Mouse (Mus musculus) forebrain, embryonic 11.5 days (tissue): ENCODE results near the gene Tpra1. TPM values are rescaled to one million over a fixed set of nuclear protein-coding genes. Genes with fewer than 3 reads are reported as not detected.

Source experiments
- ATAC-seq: fragments of 200-750 bp; cut with Nextera tagmentation; replicated peaks from 2 replicates; pipeline ENCODE4 v1.8.0; 2017; ENCODE audit warnings: moderate TSS enrichment; ENCODE audit not compliant: low FRiP score
- DNase-seq: peaks from one replicate; pipeline ENCODE4 v3.0.0-alpha.2; 2017; ENCODE audit warnings: low spot score
- H3K27ac ChIP-seq: fragments of 300-500 bp; sonication (generic); 2 replicates; pipeline ENCODE4 v1.5.1; 2014; ENCODE audit warnings: low read depth, low read length
- H3K27me3 ChIP-seq: fragments of 300-500 bp; sonication (generic); 2 replicates; pipeline ENCODE4 v1.6.1; 2014; ENCODE audit warnings: mild to moderate bottlenecking, low read length, mixed read lengths; ENCODE audit not compliant: control insufficient read depth, insufficient read depth
- H3K36me3 ChIP-seq: fragments of 300-500 bp; sonication (generic); 2 replicates; pipeline ENCODE4 v1.6.1; 2014; ENCODE audit warnings: mild to moderate bottlenecking, low read length, moderate library complexity, mixed read lengths; ENCODE audit not compliant: control insufficient read depth, insufficient read depth
- H3K4me1 ChIP-seq: fragments of 300-500 bp; sonication (generic); replicated peaks from 2 replicates; pipeline ENCODE4 v1.6.1; 2014; ENCODE audit warnings: low read length, mixed read lengths; ENCODE audit not compliant: control insufficient read depth, insufficient read depth
- H3K4me2 ChIP-seq: fragments of 300-500 bp; sonication (generic); 2 replicates; pipeline ENCODE4 v1.6.1; 2014; ENCODE audit warnings: low read depth, mild to moderate bottlenecking, low read length, moderate library complexity, mixed read lengths; ENCODE audit not compliant: severe bottlenecking
- H3K4me3 ChIP-seq: fragments of 300-500 bp; sonication (generic); 2 replicates; pipeline ENCODE4 v1.5.1; 2014; ENCODE audit warnings: low read depth, low read length
- H3K9ac ChIP-seq: fragments of 300-500 bp; sonication (generic); 2 replicates; pipeline ENCODE4 v1.6.1; 2014; ENCODE audit warnings: low read length
- H3K9me3 ChIP-seq: fragments of 300-500 bp; sonication (generic); 2 replicates; pipeline ENCODE4 v1.6.1; 2016; ENCODE audit warnings: low read length, mixed read lengths; ENCODE audit not compliant: control insufficient read depth
- WGBS: fragments of 180-500 bp; shearing (Covaris S2); extraction: QIAGEN DNeasy Blood & Tissue Kit; methylation state at CpG from one replicate; pipeline ENCODE4 v1.1.7; 2014; 5-methylcytosine and 5-hydroxymethylcytosine counted together
- polyA plus RNA-seq: library from polyadenylated mRNA; unstranded; fragments of >200 nt; fragmentation: Nextera tagmentation; extraction: Ambion mirVana; gene quantifications from 2 replicates; pipeline ENCODE4 v1.2.1, GENCODE M21; 2014

Tpra1 gene
- polyA plus RNA-seq, 1 experiment from 2014 or later = 40.7 TPM

DNA sequence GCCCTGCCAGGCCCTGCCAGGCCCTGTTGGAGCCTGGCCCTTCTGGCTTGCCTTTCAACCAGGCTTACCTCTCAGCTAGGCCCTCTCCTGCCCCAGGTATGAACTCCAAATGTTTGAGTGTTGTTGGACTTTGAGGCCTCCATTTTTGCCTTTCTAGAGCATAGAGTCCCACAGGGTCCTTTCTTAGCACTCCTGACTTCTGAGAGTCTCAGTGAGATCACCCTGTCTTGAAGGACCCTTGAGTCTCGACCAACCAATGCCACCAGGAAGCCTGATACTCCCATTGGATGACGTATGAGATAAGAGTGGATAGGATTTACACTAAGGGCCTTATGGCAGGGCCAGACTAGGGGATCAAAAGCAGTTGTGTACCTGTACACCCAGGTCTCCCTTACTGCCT, 29.4 kb downstream of the Tpra1 start:
- no peak overlapping the region for H3K27ac ChIP-seq
- DNase-seq (no peak), ATAC-seq (no peak)
- H3K4me2 ChIP-seq = no peak overlapping the region
- H3K9ac ChIP-seq = no peak overlapping the region; the same call in 1 of the 2 replicates
- H3K36me3 ChIP-seq = no peaks in the 10 kb centered on the region
- no peaks in the 10 kb centered on the region for H3K9me3 ChIP-seq
- no peak overlapping the region for H3K4me3 ChIP-seq
- H3K27me3 ChIP-seq = peaks cover 2% of the 10 kb centered on the region
- H3K4me1 ChIP-seq = peaks cover 14% of the 10 kb centered on the region; the same call in 1 of the 2 replicates
- WGBS = 84% methylated on average over 2 of the region's 2 CpGs

DNA sequence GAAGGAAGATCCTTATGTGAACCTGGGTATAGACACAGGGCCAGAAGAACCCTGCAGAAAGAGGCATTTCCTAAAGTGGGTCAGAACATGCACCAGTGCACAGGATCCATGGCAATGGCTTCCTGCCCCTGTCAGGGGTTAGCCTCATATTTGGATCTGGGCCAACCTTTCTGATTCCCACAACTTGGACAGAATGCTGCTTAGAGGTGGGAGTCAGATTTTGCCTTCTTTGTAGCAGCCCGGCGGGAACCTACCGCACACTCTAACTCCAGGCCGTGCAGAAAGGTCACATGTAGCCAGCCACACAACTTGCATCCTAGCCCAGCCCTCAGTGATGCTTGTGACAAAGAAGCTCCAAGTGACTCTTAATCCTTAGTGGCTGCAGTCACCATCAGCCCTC, 32.1 kb downstream of the Tpra1 start:
- 34% methylated on average over 4 of the region's 4 CpGs for WGBS
- no peak overlapping the region for H3K9ac ChIP-seq
- H3K27me3 ChIP-seq = peaks cover 2% of the 10 kb centered on the region
- H3K9me3 ChIP-seq = no peaks in the 10 kb centered on the region
- H3K4me3 ChIP-seq = no peak overlapping the region
- H3K4me1 ChIP-seq = peaks cover 34% of the 10 kb centered on the region
- H3K4me2 ChIP-seq = no peak overlapping the region
- H3K36me3 ChIP-seq = no peaks in the 10 kb centered on the region
- ATAC-seq (no peak), DNase-seq (peak; percentile 47)
- no peak overlapping the region for H3K27ac ChIP-seq

DNA sequence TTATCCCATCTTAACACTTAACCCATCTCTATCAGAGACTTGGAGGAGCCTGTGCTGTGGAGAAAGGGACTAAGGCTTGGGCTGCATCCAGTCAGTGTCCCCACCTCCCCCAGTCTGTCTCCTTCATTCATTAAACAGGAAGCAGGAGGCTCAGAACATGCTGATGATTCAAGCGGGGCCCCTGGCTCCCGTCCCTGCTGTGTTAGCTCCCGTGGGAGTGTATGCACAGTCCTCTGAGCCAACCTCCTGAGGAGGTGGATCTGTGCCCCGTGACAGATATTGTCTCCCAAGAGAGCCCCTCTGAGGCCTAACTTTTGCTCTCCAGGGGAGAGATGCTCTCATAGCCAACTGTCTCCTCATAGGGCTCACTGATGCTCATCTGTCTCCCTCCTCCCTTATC, 32.8 kb downstream of the Tpra1 start:
- Histone ChIP-seq H3K4me1 (peaks cover 41% of the 10 kb centered on the region), H3K4me2 (no peak overlapping the region), H3K27ac (no peak overlapping the region), H3K36me3 (no peaks in the 10 kb centered on the region), H3K27me3 (peaks cover 2% of the 10 kb centered on the region), H3K9ac (no peak overlapping the region), H3K4me3 (no peak overlapping the region), H3K9me3 (no peaks in the 10 kb centered on the region)
- peak; percentile 50 for DNase-seq
- ATAC-seq = no peak
- 15% methylated on average over 4 of the region's 4 CpGs for WGBS

DNA sequence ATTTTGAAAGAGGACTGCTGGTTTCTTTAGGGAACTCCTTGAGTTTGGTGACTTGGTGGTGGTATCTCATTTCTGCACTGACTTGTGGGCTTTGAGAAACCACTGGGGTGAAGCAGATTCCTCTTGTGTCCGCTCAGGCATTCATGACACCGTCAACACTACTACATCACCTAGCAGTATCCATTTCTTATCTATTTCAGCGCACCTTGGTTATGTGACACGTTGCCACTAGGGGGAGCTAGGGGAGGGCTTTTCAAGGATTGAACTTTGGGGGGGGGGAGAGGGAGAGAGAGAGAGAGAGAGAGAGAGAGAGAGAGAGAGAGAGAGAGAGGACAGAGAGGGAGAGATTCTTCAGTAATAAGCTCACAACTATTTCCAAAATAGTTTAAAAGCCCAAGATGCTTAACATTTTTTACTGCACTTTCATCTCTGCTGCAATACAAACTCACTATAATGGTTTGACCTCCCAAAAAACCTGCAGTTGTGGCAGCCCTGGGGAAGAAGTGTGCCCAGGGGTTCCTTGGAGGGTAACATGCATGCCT, 33.8 kb downstream of the Tpra1 start:
- no peak overlapping the region for H3K4me2 ChIP-seq
- WGBS = 14% methylated on average over 4 of the region's 4 CpGs
- H3K9ac ChIP-seq = no peak overlapping the region
- ATAC-seq (no peak), DNase-seq (peak; percentile 72)
- H3K36me3 ChIP-seq = no peaks in the 10 kb centered on the region
- H3K27me3 ChIP-seq = peaks cover 2% of the 10 kb centered on the region
- no peak overlapping the region for H3K4me3 ChIP-seq
- H3K9me3 ChIP-seq = no peaks in the 10 kb centered on the region
- H3K27ac ChIP-seq = no peak overlapping the region
- peaks cover 39% of the 10 kb centered on the region for H3K4me1 ChIP-seq

DNA sequence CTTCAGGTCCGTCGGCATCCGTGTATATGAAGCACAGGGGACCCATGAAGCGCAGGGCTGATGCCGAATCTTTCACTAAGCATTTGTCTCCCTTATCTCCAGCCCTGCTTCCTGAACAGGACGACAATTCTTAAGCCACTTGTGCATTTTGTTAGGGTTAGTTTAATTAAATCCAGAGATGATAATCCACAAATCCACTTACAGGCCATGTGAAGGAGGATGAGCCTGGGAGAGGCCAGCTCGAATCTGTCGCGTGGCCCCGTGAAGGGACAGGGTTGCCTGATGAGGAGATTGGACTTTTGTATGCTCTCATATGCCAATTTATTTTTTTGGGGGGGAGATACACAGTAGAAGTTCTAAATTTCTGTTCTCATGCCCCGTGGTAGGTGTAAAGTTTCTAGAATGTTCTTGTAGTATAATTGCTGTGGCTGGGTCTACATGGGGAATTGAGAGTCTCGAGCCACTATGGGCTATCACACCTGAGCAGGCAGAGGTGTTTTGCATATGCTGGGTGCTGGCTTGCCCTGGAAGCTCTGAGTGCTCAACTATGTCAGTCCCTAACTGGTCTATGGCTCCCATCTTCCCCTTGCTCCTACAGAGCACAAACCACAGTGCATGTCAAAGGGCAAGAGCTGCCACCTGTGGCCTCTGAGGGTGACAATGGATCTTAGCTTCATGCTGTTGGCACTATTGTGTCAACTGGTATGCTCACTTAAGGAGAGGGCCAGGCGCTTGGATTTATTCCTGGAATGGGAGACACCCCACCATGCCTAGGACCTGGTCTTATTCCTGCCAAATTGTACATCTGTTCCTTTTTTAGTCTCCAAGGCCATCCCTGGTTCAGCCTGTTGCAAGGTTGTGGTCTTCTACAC, 34.5 kb downstream of the Tpra1 start:
- Histone ChIP-seq H3K4me1 (peaks cover 39% of the 10 kb centered on the region), H3K27me3 (peaks cover 2% of the 10 kb centered on the region), H3K4me3 (no peak overlapping the region), H3K4me2 (no peak overlapping the region), H3K9me3 (no peaks in the 10 kb centered on the region), H3K9ac (no peak overlapping the region), H3K36me3 (no peaks in the 10 kb centered on the region), H3K27ac (peak overlapping the region; percentile 63; the same call in 1 of the 2 replicates)
- ATAC-seq (no peak), DNase-seq (peak; percentile 45)
- 57% methylated on average over 13 of the region's 13 CpGs for WGBS

DNA sequence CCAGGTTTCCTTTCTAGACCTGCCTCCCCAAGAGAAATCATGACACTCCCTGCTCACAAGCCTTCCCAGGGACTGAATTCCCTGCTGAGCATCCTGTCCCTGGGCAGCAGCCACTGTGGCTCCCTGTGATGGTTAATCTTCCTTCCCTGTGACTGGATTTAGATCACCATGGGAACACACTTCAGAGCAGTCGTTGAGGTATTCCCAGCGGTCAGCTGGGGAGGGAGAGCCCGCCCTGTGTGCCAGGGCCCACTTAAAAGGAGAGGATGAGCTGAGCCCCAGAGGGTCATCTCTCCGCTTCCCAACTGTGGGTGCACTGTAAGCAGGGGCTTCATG, 35.1 kb downstream of the Tpra1 start:
- 0 out of 2 replicates have a peak overlapping the region, but pooled peaks have one; percentile 3 for H3K9ac ChIP-seq
- peak overlapping the region; percentile 63; the same call in 1 of the 2 replicates for H3K27ac ChIP-seq
- no peaks in the 10 kb centered on the region for H3K36me3 ChIP-seq
- H3K9me3 ChIP-seq = no peaks in the 10 kb centered on the region
- ATAC-seq = no peak
- H3K4me1 ChIP-seq = peaks cover 41% of the 10 kb centered on the region
- DNase-seq = peak; percentile 50
- no peak overlapping the region for H3K4me3 ChIP-seq
- 29% methylated on average over 4 of the region's 4 CpGs for WGBS
- H3K4me2 ChIP-seq = no peak overlapping the region
- H3K27me3 ChIP-seq = peaks cover 2% of the 10 kb centered on the region

DNA sequence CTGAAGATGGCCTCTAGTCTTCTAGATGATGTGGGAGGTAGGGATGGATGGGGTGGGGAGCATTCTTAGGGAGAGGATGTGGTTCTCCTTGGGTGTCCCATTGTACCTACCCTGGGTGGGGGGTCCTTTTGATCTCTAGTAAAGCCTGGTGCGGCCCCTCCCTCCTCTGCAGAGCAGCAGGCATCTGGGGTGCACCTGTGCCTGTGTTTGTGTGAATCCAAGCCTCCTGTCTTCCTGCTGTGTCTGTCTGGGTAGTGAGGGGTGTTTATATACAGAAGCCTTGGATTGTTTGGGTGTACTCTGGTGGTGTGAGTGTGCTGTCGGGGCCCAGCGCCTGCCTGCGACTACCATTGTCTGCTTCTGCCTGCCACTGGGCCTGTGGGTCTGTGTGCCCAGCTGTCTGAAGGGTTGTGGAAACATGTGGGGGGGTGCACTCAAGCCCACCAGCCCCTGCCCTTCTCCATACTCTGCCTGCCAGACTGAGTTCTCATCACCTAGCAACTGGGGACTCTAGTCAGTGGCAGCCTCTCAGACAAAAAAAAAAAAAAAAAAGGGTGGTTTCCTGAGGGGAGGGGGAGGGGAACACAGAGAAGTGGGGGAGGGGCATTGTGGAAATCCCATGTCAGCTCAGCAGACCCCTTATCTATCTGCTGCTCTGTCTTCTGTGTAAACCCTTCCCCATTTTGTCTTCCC, 36.1 kb downstream of the Tpra1 start:
- Histone ChIP-seq H3K27me3 (peaks cover 2% of the 10 kb centered on the region), H3K4me3 (no peak overlapping the region), H3K4me2 (0 out of 2 replicates have a peak overlapping the region, but pooled peaks have one; percentile 18), H3K9ac (peak overlapping the region; percentile 4; the same call in 1 of the 2 replicates), H3K27ac (peak overlapping the region; percentile 63), H3K4me1 (peaks cover 45% of the 10 kb centered on the region), H3K9me3 (no peaks in the 10 kb centered on the region), H3K36me3 (no peaks in the 10 kb centered on the region)
- ATAC-seq (peak; percentile 75), DNase-seq (peak; percentile 75)
- 9% methylated on average over 4 of the region's 4 CpGs for WGBS

DNA sequence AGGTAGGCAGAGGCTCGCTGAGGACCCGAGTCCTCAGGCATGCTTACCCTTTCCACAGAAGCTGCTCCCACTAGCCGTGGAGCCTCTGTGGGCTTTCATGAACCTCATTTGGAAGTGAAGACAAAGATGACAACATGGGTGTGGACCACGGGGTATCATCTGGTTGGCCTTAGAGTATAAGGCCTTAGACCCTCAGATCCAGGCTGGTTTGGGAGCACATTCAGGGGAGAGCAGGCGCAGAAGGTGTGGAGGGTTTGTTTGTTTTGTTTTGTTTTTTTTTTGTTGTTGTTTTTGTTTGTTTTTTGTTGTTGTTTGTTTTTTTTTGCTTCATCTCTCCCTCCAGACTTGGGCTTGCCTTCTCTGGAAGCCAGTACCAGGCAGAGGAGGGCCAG, 36.6 kb downstream of the Tpra1 start:
- H3K4me3 ChIP-seq = no peak overlapping the region
- no peak for DNase-seq
- WGBS = 60% methylated on average over 5 of the region's 5 CpGs
- peaks cover 50% of the 10 kb centered on the region for H3K4me1 ChIP-seq
- H3K36me3 ChIP-seq = no peaks in the 10 kb centered on the region
- H3K27ac ChIP-seq = peak overlapping the region; percentile 63
- no peaks in the 10 kb centered on the region for H3K9me3 ChIP-seq
- peaks cover 2% of the 10 kb centered on the region for H3K27me3 ChIP-seq
- H3K9ac ChIP-seq = 0 out of 2 replicates have a peak overlapping the region, but pooled peaks have one; percentile 23
- H3K4me2 ChIP-seq = 0 out of 2 replicates have a peak overlapping the region, but pooled peaks have one; percentile 18
- no peak for ATAC-seq
